Mouse (Mus musculus): ENCODE data around the gene Crebbp.

Crebbp gene

GRCm38 (mm10) chr16:4045524-4045923 is 168.3 kb downstream of the Crebbp start:
- no peak for DNase-seq (ENCODE audit: low spot score)

DNA sequence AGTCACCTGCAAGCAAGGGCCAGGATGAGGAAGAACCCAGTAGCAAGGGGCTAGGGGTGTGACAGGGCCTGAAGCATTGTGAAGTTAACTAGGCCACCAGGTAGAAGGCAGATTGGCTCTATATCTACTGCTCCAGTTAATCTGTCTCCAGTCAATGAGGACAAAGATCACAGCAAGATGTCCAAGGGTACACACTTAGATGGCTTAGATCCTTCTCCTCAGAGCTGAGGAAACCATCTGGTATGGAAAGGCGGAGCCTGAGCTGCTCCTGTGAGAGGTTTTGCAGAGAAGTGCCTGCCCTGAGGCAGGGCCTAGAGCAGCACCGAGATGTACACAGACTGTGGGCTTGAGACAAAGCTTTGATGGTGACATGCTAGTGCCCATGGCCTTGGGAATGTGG is 169.7 kb downstream of the Crebbp start:
- DNase-seq (ENCODE audit: low spot score), result no peak

GRCm38 (mm10) chr16:4041646-4042045 is 172.2 kb downstream of the Crebbp start:
- no peak for DNase-seq (ENCODE audit: low spot score)

DNA sequence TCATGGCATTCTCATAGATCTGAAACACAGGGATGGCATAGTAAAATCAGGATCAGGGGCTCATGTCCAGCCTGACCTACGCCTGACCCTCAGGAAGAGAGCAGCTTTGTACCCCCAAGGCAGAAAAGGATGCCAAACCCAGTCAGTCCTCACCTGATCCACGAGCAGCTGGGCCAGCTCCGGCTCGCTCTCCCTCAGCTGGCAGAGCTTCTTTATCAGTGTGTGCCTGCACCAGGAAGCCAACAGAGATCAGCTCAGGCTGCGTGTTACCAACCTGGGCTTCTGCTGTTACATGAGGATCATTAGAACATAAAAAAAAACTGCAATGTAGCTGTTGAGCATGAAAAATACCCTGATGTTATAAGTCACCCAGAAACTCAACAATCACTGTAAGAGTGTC is 173.6 kb downstream of the Crebbp start:
- no peak for DNase-seq (ENCODE audit: low spot score)

DNA sequence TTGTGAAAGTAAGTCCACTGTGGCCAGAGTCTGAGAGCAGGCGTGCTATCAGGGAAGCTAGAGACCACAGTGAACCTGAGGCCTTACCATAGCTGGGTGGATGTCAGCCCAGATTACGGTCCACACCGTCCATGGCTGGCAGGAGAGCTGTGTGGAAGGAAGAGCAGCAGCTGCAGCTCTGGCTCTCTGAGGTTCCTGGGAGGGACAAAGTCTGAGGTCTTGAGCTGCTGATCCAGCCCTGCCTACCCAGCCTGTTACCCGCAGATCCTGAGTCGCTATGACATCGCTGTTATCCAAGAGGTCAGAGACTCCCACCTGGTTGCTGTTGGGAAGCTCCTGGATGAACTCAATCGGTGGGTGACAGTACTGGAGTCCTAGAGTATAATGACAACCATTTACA is 176.1 kb downstream of the Crebbp start:
- DNase-seq (ENCODE audit: low spot score), result no peak

DNA sequence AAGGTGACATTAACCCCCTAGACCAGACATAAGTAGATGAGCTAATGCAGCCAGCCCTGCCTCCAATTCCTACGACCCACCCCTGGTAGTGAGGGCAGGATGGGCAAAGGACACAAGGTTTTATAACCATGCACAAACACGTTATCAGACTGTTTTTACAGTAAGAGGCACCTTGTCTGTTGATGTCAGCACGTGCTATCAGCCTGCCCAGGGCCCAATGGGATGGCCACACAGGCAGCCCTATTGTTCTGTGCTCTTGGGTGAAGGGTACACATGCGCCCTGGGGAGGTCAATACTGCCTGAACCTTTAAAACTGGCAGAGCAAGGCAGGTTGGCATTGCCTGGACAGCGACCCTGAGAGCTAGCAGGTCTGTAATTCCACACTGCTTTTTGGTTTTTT is 177.0 kb downstream of the Crebbp start, which contains the start of gene Dnase1:
TSS of gene Dnase1 (plus strand) at position 136 of the 400 bp plus-strand sequence.
- DNase-seq (ENCODE audit: low spot score), result no peak

GRCm38 (mm10) chr16:4035575-4035974 is 178.2 kb downstream of the Crebbp start:
- no peak for DNase-seq (ENCODE audit: low spot score)

GRCm38 (mm10) chr16:4034476-4034875 is 179.3 kb downstream of the Crebbp start:
- DNase-seq (ENCODE audit: low spot score), result no peak

DNA sequence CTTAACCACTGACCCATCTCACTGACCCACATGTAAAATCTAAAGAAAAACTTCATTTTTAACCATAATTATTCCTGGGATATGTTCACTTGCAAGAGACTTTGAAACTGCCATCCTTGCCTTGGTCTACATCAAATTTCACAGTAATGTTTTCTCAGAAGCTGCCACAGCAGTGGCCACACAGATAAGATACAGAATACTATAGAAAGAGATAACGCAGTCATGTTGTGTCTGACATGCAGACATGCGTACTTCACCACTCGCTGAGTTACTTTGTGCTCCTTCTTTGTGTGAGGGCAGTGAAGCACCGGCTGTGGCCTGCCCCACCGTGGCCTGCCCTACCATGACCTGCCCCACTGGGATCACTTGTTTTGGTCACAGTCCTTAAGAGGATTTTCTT is 179.8 kb downstream of the Crebbp start:
- no peak for DNase-seq (ENCODE audit: low spot score)

- DNase-seq (ENCODE audit: low spot score), result peak; percentile 80
Observed at GRCm38 (mm10) chr16:4032341-4032748, 181.5 kb downstream of the Crebbp start.

GRCm38 (mm10) chr16:4031441-4032274 is 182.1 kb downstream of the Crebbp start:
- DNase-seq (ENCODE audit: low spot score), result peak; percentile 77
